Mouse (Mus musculus): ENCODE results near the gene Plekhf1.

Plekhf1 gene

DNA sequence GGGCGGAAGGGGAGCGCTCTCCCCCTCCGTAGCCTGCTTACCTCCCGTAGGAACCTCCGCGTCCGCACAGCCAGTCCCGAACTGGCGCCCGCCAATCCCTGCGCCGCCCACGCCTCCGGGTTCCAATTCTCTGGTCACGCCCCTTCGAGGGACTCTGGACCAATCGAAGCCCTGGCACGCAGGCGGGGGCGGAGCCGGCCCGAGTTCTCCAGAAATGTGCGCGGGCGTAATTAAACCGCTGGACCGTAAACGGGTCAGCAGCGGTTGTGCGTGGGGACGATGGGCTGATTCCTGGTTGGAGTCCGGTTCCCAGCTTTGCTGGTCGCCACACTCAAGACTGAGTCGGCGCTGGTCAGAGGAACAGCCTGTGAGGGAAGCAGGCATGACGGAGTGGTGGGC lies at the start of gene Plekhf1:
Plekhf1 (minus strand) TSS at position 117 of the 399 bp plus-strand sequence.
- in situ Hi-C loops (cut with MseI, MboI): no loop called here

DNA sequence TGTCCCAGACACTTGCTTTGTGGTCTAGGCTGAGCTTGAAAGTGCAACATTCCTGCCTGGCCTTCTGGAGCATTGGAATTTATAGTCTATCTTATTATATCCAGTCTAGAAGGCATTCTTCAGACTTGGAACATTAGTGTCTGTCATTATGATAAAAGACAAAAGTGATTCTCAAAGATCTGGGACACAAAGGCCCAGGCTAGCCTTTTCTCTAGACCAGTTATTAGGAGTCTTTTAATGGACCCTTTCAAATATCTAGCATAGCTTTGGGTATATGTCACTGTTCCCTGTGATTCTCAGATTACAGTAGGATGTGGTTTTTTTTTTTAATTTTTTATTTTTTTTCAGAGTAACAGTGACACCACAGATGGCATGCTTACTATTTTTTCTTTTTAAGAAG lies 44.7 kb upstream of the Plekhf1 start:
- in situ Hi-C loops (cut with MseI, MboI): no loop called here

DNA sequence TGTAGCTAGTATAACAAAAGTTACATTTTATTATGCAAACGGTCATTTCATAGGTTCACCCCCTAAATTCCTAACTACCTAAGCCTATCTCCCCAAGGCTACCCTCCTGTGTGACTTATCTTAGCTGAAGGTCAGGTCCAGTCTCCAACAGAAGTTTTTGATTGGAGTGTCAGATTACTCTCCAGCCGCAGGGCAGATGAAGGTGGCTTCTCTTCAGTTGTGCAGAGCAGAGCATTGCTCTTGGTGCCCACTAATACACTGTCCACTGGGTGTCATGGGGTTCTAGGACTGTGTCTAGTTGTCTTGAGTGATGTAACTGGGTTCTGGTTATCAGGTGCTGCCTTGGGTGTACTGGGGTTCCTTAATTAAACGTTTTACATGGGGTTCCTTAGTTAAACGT lies 44.0 kb upstream of the Plekhf1 start:
- in situ Hi-C loops (cut with MseI, MboI): no loop called here

DNA sequence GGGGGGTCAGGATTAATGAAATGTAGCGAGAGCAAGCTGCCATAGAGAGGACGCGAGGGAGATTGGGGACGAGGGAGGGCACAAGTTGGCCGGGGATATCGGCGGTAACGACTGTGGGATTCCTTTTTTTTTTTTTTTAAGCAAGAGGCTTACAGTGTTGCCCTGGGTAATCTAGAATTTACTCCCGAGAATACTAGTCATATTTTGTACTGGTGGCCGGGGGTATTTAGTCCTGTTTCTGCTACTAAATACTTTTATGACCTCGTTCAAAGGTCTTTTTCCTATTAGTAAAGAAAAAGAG lies 43.6 kb upstream of the Plekhf1 start:
- in situ Hi-C loops (cut with MseI, MboI): no loop called here

DNA sequence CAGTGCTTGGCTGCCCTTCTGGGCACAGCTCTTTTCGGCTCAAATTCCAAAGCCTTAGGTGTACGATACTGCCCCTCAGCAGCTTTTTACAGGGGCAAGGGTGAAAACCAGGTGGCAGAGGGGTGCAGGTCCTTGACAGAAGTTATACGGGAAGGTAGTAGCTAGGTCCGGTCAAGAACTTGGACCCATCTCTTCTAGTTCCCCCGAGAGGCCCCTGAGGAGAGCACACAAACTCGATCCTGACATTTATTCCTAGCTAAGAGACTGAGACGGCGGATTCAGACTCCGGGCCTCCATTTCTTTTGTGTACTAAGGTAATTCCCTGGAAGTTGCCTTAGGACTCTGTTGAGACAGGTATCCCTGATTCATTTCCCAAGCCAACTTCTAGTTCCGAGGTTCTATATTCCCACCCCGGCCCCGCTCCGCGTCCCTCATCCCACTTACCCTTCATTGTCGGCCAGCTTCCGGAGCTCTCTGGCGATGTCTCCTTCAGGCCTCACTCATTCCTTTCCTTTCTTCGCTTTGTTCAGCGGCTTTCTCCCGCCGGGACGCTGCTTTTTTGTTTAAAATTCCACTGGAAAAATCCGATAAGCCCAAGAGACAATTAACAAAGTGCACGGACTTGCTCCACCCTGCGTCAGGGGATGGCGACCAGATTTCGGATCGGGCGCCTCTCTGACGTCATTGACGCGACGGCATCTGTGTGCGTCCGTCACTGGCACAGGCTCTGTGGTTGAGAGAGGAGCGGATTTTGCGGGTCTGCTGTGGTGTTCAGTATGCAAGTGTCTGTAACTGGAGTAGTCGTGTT lies 43.1 kb upstream of the Plekhf1 start, which contains the start of gene Pop4:
Pop4 (minus strand) TSS at position 721 of the 808 bp plus-strand sequence.
- in situ Hi-C loops (cut with MseI, MboI): no loop called here

DNA sequence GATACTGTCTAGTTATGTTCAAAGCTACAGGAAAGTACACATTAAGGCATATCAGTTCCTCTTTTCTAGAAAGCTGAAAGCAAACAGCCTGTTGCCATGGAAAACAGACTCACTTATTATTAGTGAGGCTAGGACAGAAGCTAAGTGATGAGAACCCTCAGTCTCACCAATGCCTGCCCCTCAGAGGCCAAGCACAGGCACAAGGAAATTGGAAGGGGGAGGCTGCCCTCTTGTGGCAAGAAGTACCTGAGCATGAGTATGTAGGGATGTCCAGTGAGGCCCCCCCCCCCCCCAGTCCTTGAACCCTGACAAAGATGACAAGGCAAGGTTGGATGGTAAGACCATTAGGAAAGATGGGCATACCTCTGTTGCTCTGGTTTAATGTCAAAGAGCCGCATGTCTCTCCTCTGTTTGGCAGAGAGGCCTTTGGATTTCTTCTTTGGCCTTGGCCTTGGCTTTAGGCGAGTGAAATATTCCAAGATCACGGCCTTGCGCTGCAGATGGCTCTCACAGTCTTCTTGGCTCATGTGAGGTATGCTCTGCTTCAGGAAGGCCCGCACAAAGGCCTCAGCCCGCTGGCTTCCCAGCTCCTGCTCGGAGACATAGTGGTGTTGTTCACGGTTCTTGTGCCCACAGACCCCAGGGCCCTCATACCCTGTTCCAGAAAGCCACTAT lies 39.3 kb upstream of the Plekhf1 start:
- in situ Hi-C loops (cut with MseI, MboI): no loop called here

DNA sequence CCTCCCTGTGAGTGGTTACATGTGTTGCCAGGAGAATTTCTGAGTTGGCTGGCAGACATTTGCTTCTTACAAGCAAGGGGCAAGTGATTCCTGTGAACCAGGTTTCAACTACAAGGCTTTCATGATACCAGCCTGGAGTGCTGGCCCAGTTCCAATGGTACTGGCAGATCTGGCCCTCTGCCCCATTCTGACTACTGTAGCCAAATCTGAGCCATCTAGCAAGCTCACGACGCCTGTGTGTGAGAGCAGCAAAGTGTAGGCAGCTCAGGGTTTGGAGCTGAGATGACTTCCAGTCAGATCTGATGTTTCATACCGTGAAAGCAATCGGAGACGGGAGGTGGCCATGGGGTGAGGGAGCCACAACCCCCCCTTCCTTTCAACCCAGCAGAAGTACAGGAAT lies 34.6 kb upstream of the Plekhf1 start:
- in situ Hi-C loops (cut with MseI, MboI): no loop called here

DNA sequence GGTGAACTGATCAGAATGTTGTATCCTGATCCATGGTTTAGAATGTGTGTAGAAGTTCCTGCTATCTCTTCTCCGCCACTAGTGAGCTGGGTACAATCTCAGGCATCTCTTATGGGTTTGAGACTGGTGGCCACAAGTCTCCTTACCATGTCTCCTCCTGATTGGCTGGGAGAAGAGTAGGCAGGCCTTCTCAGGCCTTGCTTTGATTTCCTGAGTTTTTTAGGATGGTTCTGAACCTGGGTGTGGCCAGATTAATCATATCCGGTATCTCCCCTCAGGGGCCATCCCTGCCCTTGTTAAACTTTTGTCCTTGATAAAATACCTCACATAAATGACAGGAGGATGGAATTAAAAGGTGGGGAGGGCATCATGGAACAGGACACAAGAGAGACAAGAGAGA lies 31.8 kb upstream of the Plekhf1 start:
- in situ Hi-C loops (cut with MseI, MboI): no loop called here

DNA sequence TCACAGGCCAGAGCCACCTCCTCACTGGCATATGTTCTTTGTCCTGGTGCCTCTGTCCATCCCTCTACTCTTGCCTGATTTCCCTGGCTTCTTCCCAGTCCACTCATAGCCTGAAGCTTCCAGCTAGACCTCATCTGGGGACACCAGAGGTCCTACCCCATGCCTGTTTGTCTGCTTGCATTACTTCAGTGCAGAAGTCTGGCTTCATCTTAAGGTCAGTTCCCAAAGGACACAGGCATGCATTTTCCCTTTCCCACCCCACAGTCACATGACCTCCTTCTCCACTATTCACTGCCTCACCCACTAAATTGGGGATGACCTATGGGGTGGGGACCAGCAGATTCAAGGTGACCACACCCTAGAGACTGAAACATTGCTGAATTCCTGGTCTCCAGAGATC lies 25.6 kb upstream of the Plekhf1 start:
- in situ Hi-C loops (cut with MseI, MboI): no loop called here

DNA sequence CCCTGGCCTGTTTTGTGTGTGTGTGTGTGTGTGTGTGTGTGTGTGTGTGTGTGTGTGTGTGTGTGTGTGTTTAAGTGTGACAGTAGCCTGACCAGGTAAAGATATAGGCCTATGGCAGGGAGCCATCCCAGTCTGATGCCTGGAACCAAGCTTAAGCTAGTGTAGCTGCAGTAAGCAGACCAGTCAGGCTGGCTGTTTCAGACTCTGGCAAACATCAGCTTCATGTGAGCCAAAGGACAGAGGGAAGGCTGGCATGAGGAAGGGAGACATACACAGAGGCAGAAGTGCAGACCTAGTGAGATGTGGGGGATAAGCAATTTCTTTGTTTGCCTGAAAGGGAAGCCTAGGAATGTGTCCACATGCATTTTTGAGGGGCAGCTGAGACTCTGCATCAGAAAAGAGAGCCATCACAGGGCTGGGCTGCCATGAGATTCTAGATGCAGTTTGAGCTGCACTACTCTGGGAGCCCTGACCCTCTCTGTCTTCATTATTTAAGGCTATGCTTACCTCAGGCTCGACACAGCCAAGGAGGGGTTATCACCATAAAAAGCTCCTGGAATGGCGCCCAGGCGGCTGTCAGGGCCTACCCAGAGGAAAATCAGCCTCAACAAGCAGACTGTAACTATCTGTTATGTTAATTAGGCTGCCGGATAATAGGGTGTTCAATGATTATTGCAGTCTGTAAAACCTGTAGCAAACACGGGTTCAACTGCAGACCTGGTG lies 23.8 kb upstream of the Plekhf1 start:
- in situ Hi-C loops (cut with MseI, MboI): no loop called here

DNA sequence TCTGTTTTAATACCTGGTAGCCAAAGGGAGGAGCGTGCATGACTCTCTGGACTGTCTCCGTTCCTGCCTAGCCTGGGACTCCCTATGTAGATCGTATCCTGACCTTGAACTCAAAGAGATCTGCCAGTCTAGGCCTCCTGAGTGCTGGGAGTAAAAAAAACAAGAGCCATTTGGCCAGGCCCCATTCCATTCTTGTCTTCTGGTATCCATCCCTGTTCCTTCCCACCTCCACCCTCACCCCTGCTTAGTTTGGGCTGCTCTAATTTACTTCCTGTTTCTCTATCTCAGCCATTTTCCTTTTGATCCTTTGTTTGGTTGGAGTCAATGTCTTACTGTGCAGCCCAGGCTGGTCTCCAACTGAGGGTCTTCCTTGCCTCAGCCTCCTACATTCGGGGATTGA lies 14.6 kb upstream of the Plekhf1 start:
- in situ Hi-C loops (cut with MseI, MboI): no loop called here

DNA sequence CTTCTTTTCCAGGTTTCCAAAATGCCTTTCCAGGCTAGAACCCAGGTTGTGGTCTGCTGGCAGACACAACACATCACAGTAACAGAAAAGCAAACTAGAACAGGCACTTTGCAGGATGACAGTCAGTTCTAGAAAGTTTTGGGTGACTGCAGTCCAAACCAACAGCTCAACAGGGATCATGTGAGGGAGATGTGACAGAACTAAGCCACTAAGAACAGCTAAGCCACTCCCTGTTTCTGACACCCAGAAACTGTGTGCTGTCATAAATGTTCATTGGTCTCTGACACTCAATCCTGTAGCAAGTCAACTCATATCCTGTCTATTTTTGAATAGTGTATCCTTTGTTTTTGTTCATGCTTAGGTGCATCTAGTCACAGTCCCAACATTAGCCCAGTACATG lies 9.3 kb upstream of the Plekhf1 start:
- in situ Hi-C loops (cut with MseI, MboI): no loop called here

DNA sequence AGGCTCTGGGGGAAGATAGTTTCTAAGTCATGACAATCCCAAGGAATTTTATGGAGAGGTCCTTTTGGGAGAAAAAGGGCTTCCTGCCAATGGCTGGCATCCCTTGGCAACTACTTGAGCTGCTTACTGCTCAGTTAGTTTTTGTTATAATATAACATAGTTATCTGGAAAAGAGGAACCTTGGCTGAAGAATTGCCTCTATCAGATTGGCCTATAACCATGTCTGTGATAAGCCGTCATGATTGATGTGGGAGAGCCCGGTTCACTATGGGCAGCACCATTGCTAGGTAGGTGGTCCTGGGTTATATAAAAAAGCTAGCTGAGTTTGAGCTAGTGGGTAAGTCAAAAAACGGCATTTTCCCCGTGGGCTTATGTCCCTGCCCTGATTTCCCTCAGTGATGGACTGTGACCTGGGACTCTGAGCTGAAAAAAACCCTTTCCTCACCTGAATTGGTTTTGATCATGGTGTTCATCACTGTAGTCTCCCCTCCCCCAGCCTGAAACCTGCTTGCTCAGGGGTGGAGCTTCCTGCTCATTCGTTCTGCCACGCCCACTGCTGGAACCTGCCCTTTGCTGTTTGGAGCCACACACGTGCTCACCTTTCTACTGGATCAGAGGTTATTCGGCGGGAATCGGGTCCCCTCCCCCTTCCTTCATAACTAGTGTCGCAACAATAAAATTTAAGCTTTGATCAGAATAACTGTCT lies 8.7 kb upstream of the Plekhf1 start:
- in situ Hi-C loops (cut with MseI, MboI): no loop called here

DNA sequence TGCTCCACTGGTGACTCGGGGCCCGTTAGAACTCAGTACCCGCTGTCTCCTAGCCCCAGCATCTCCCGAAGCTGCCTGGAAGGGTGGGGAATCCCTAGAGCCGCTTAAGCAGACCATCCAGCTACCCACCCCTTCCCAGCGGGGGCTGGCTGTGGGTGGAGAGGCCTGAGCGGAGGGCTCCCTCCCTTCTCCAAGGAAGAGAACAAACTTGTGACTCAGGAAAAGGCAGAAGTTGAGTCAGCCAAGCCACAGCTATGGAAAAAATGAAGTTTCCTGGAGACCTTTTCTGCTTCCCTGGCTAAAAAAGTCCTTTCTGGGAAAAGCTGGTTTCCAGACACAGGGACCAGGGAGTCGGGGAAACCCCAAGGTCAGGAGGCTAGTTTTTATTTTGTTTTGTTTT lies 2.5 kb upstream of the Plekhf1 start:
- in situ Hi-C loops (cut with MseI, MboI): no loop called here

DNA sequence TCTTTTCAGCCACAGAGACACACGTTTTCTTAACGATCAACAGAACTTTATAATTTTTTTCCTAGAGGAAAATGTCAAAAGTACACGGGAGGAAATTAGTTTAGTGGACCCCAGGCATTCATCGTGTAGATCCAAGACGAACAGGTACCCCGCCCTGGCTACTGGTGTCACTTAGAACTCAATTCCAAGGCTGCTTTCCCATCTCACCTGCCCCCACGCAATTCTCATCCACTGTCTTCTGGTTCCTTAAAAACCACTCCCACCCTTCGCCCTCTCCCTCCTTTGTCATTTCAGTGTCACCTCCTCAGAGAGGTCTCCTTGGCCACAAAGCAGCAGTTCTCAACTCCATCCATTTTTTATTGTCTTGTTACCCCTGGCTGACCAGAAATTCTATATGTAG lies 513 bp upstream of the Plekhf1 start:
- in situ Hi-C loops (cut with MseI, MboI): no loop called here

DNA sequence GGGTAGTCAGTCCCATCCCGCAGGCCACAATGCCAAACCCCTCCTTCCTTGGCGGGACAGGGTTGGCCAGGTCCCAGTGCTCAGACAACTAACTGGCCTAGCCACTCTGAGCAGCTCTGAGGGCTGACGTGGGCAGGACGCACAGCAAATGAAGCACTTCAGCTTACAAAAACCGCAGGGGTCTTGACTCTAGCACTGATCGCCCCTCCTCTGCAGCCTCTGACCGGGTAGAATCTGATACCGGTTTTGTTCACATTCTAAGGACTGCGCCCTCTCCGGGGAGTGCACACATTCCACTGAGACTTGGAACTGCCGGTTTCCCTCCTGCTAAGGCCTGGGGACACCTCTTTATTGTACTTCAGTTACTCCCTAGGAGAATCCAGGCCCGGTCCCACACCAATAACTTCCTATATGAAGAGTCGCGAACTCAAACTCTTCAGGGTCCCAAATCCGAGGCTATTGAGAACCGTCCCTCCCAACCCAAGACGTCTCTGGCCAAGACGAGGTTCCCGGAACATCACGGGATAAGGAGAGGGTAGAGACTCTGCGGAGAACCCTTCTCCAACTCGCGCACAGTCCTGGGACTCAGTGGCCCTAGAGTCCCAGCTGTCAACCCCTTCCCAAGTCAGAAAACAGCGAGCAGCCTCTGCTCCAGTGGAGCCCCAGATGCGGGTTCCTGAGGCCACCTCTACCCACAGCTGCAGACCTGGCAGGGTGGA lies 476 bp downstream of the Plekhf1 start:
- in situ Hi-C loops (cut with MseI, MboI): no loop called here

DNA sequence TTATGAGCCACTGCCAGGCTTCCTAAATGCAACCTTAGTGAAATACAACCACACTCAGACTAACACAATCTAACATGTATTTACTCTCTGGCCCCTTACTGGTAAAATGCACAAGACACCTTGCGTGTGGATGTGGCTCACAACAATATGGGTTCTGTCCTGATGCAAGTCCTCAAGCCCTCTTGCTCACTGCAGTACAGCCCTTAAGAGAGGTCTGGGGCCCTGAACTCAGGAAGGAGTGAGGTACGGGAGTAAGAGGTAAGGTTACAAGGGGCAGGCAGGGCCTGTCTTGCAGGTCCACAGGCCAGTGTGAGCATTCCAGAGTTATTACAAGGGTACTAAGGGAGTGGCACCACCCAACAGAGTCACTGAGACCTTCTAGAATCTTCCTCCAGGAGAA lies 1.6 kb downstream of the Plekhf1 start:
- in situ Hi-C loops (cut with MseI, MboI): no loop called here

DNA sequence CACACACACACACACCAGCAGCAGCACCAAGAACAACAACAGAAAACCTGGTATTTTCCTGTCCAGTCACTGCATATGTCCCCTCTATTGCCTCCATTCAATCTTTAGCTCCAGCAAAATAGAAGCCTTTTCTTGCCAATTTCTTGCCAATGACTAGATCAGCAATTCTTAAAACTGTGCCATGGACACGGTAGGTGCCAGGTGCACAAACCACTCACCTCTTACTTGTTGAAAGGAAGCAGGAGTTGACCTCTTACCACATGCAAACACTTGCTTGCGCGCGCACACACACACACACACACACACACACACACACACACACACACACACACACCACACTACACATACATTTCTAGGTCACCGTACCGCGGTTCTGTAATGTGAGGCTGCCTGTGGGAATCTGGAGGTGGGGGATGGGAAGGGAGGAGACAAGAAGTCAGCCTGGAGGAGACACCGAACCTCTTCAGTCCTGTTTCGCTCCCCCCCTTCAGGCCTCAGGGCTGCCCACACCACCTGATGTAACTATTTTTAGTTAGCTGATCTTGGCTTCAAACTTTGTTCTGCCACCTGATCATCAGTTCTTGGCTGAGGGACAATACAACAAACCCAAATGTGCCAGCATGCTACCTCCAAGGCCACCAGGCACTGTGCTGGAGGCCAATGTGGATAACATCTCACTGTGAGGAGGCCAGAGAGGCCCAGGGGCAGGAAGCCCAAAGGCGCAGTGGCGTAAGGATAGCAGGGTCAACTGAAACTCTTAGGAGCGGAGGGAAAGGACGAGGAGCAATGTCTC lies 3.0 kb downstream of the Plekhf1 start:
- in situ Hi-C loops (cut with MseI, MboI): no loop called here

DNA sequence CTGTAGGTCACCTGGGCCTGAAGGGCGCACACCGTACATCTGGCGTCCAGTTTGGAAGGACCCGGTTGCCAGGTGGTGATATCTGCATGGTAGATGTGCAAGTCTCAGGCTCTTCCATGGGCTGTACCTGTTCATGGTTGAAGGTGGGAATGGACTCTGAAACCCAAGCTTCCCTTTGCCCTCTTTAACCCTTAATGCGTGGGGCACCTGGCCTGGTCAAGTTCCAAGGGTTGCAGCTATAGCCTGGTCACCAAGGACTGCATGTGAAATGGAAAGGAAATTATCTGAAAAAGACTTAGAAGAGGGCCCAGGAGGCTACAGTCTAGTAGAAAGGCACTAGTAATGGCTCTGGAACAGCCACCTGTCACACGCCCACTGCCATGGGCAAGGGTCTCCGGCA lies 7.0 kb downstream of the Plekhf1 start:
- in situ Hi-C loops (cut with MseI, MboI): no loop called here

DNA sequence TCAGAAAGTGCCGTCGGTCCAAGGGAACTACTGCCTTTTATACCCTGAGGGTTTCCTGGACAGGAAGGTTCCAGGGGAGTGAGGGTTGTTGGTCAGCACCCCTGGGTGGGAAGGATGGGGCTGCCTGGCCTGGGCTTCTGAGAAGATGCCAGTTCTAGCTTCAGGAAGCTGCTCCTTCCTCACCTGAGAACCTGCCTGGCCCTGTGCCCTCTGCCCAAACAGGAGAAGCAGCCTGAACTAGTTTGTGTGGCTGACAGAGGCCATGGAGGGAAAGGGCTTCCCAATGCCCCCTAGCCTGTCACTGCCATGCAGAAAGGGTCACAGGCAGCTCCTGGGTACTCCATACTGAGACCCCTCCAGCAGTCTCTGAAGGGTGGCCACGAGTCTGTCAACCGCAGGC lies 8.3 kb downstream of the Plekhf1 start:
- in situ Hi-C loops (cut with MseI, MboI): no loop called here
